Mouse (Mus musculus) left cerebral cortex, adult 11 months (tissue): ENCODE measurements around the gene Gm10570.

Experiments
- DNase-seq: peaks from one replicate; pipeline ENCODE4 v3.0.0; 2022; ENCODE audit warnings: low spot score

The Gm10570 gene

GRCm38 (mm10) chr4:130270611-130271347 lies 37.7 kb downstream of the Gm10570 start:
- no peak for DNase-seq

- peak; percentile 70 for DNase-seq
Observed at GRCm38 (mm10) chr4:130270089-130270488, 38.4 kb downstream of the Gm10570 start.

DNA sequence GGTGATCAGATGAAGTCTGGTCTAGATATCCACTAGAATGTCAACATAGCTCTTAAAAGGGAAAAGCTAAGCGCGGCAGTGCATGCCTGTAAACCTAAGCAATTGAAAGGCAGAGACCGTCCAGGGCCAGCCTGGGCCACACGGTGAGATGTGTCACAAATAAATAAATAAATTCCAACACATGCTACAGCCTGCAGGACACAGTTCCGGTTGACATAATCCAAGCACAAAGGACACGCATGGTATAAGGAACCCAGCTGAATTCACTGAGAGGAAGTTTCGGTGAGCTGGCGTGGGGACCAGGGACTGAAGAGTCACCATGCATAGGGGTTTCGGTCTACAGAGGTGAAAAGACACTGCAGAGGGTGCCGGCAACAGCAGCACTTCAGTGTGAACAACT lies 39.7 kb downstream of the Gm10570 start:
- no peak for DNase-seq

- no peak for DNase-seq
Observed at GRCm38 (mm10) chr4:130267069-130267468, 41.4 kb downstream of the Gm10570 start.

GRCm38 (mm10) chr4:130266601-130267000 lies 41.9 kb downstream of the Gm10570 start:
- no peak for DNase-seq

GRCm38 (mm10) chr4:130264698-130265349 lies 43.6 kb downstream of the Gm10570 start:
- DNase-seq: peak; percentile 25

DNA sequence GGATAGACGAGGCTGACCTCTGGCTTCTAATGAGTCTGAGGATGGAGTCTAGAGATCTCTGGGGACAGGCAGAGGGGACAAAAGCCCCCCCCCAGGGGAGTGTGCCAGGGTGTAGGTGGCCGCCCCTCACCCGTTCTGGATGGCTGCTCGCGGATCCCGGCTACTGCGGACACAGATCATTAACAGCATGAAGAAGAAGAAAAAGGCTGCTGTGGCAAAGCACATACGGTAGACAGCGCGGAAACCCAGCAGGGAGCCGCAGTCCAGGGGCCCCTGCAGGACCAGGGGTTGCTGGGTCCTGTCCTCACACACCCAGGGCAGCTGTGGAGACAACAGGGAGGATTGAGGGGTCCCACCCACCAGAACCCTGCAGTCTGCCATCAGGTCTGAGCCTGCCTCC lies 44.3 kb downstream of the Gm10570 start:
- no peak for DNase-seq

DNA sequence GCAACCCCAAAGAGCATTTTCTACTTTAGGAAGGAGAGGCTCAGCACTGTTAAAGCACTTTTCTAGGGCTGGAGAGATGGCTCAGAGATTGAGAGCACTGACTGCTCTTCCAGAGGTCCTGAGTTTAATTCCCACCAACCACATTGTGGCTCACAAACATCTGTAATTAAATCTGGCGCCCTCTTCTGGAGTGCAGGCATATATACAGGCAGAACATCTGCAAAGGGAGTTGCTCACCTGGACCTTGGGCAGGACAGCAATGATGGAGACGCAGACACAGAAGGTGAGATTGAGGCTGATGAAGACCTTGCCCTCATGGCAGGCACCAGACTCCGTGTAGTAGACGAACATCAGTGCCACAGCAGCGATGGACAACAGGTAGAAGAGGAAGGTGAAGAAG lies 48.1 kb downstream of the Gm10570 start:
- no peak for DNase-seq
